Mouse (Mus musculus): ENCODE measurements around the gene Wdr5. TPM values are rescaled to one million over a fixed set of nuclear protein-coding genes. Genes with fewer than 3 reads are reported as not detected.

The Wdr5 gene
- polyA plus RNA-seq, 1 experiment: 46.9 TPM

- TF ChIP-seq CEBPB (IDR thresholded peaks at IDR 0.05; ENCODE audit: low read depth): no peak
- no peak for TF ChIP-seq USF1 (IDR thresholded peaks at IDR 0.05; ENCODE audit: low read depth)
- no peak for TF ChIP-seq MYOD1 (IDR thresholded peaks at IDR 0.05; ENCODE audit: control insufficient read depth, insufficient read length, low read depth)
- TF ChIP-seq MYOG (IDR thresholded peaks at IDR 0.05; ENCODE audit: control insufficient read depth, extremely low read depth, insufficient read length): no peak
- TF ChIP-seq FOSL1 (IDR thresholded peaks at IDR 0.05; ENCODE audit: insufficient read depth, low read length, poor library complexity, severe bottlenecking): no peak
- TF ChIP-seq MAX (IDR thresholded peaks at IDR 0.05): no peak
- no peak for TF ChIP-seq CTCF (IDR thresholded peaks at IDR 0.05; ENCODE audit: control insufficient read depth, insufficient read depth, insufficient read length)
- Histone ChIP-seq H3K79me2 (ENCODE audit: control insufficient read depth, insufficient read depth) (no peaks in the 10 kb centered on the region), H3K79me3 (ENCODE audit: low read depth) (no peaks in the 10 kb centered on the region), H3ac (ENCODE audit: control insufficient read depth, insufficient read length, low read depth) (no peak overlapping the region), H3K36me3 (ENCODE audit: control insufficient read depth, insufficient read depth) (no peaks in the 10 kb centered on the region), H3K4me3 (ENCODE audit: insufficient read depth, poor library complexity, severe bottlenecking) (no peak overlapping the region), H3K27me3 (ENCODE audit: control insufficient read depth, insufficient read depth, insufficient read length) (no peaks in the 10 kb centered on the region)
Observed at GRCm38 (mm10) chr2:27488362-27488761, 26.6 kb upstream of the Wdr5 start.

DNA sequence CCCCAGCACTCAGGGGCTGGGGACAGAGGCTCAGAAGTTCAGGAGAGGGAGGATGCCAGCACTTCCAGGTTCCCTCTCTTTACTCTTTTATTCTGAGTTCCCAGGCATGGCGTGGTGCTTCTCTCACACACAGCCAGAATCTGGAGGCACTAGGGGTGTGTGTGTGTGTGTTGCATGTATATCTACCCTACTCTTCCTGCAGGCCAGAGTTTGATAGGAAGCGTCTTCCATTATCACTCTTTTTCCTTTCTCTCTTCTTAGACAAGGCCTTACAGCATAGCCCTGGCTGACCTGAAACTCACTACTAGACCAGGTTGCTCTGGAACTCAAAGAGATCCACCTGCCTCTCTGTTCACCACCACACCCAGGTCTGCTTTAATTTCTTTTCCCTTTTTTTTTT, 24.0 kb upstream of the Wdr5 start:
- Histone ChIP-seq H3K79me3 (ENCODE audit: low read depth) (no peaks in the 10 kb centered on the region), H3K4me3 (ENCODE audit: insufficient read depth, poor library complexity, severe bottlenecking) (no peak overlapping the region), H3ac (ENCODE audit: control insufficient read depth, insufficient read length, low read depth) (no peak overlapping the region), H3K36me3 (ENCODE audit: control insufficient read depth, insufficient read depth) (no peaks in the 10 kb centered on the region), H3K27me3 (ENCODE audit: control insufficient read depth, insufficient read depth, insufficient read length) (no peaks in the 10 kb centered on the region), H3K79me2 (ENCODE audit: control insufficient read depth, insufficient read depth) (no peaks in the 10 kb centered on the region)
- no peak for TF ChIP-seq MYOG (IDR thresholded peaks at IDR 0.05; ENCODE audit: control insufficient read depth, extremely low read depth, insufficient read length)
- TF ChIP-seq MYOD1 (IDR thresholded peaks at IDR 0.05; ENCODE audit: control insufficient read depth, insufficient read length, low read depth): no peak
- TF ChIP-seq FOSL1 (IDR thresholded peaks at IDR 0.05; ENCODE audit: insufficient read depth, low read length, poor library complexity, severe bottlenecking): no peak

GRCm38 (mm10) chr2:27493971-27494370, 21.0 kb upstream of the Wdr5 start:
- Histone ChIP-seq H3K4me3 (ENCODE audit: insufficient read depth, poor library complexity, severe bottlenecking) (no peak overlapping the region), H3K79me2 (ENCODE audit: control insufficient read depth, insufficient read depth) (no peaks in the 10 kb centered on the region), H3K79me3 (ENCODE audit: low read depth) (no peaks in the 10 kb centered on the region), H3K27me3 (ENCODE audit: control insufficient read depth, insufficient read depth, insufficient read length) (no peaks in the 10 kb centered on the region), H3K36me3 (ENCODE audit: control insufficient read depth, insufficient read depth) (no peaks in the 10 kb centered on the region), H3ac (ENCODE audit: control insufficient read depth, insufficient read length, low read depth) (no peak overlapping the region)
- TF ChIP-seq USF1 (IDR thresholded peaks at IDR 0.05; ENCODE audit: low read depth): no peak
- no peak for TF ChIP-seq CEBPB (IDR thresholded peaks at IDR 0.05; ENCODE audit: low read depth)
- TF ChIP-seq FOSL1 (IDR thresholded peaks at IDR 0.05; ENCODE audit: insufficient read depth, low read length, poor library complexity, severe bottlenecking): no peak
- TF ChIP-seq MYOD1 (IDR thresholded peaks at IDR 0.05; ENCODE audit: control insufficient read depth, insufficient read length, low read depth): no peak
- TF ChIP-seq MAX (IDR thresholded peaks at IDR 0.05): no peak

DNA sequence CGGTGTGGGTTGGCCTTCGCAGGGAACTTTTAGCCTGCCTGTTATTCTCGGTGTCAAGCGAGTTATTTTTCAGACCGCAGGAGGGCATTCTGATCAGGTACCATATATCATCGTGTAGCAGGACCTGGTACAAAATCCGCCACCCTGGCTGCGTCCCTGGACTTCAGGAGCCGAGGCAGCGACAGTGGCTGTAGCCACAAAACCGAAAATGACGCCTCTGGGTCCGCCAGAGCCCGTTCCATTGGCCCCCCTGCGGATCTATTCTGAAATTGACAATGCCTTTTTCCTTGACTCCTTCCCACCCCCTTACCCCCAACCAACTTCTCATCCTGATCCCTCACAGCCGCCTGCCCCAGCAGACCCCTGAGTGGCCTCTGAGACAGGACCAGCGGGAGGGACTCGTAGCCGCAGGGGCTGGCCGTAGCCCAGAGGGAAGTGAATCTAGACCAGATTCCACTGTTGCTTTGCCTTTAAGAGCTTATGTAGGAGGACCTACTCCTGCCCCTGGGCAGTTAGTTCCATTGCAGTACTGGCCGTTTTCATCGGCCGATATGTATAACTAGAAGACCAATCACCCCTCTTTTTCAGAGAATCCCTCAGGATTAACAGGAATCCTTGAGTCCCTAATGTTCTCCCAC, 18.4 kb upstream of the Wdr5 start:
- Histone ChIP-seq H3K79me3 (ENCODE audit: low read depth) (no peaks in the 10 kb centered on the region), H3K27me3 (ENCODE audit: control insufficient read depth, insufficient read depth, insufficient read length) (no peaks in the 10 kb centered on the region), H3K4me3 (ENCODE audit: insufficient read depth, poor library complexity, severe bottlenecking) (no peak overlapping the region), H3ac (ENCODE audit: control insufficient read depth, insufficient read length, low read depth) (no peak overlapping the region), H3K36me3 (ENCODE audit: control insufficient read depth, insufficient read depth) (no peaks in the 10 kb centered on the region), H3K79me2 (ENCODE audit: control insufficient read depth, insufficient read depth) (no peaks in the 10 kb centered on the region)
- TF ChIP-seq MYOD1 (IDR thresholded peaks at IDR 0.05; ENCODE audit: control insufficient read depth, insufficient read length, low read depth): no peak
- TF ChIP-seq FOSL1 (IDR thresholded peaks at IDR 0.05; ENCODE audit: insufficient read depth, low read length, poor library complexity, severe bottlenecking): no peak
- TF ChIP-seq MAX (IDR thresholded peaks at IDR 0.05): no peak
- TF ChIP-seq CEBPB (IDR thresholded peaks at IDR 0.05; ENCODE audit: low read depth): no peak
- TF ChIP-seq CTCF (IDR thresholded peaks at IDR 0.05; ENCODE audit: control insufficient read depth, insufficient read depth, insufficient read length): no peak
- no peak for TF ChIP-seq USF1 (IDR thresholded peaks at IDR 0.05; ENCODE audit: low read depth)
- no peak for TF ChIP-seq MYOG (IDR thresholded peaks at IDR 0.05; ENCODE audit: control insufficient read depth, extremely low read depth, insufficient read length)

DNA sequence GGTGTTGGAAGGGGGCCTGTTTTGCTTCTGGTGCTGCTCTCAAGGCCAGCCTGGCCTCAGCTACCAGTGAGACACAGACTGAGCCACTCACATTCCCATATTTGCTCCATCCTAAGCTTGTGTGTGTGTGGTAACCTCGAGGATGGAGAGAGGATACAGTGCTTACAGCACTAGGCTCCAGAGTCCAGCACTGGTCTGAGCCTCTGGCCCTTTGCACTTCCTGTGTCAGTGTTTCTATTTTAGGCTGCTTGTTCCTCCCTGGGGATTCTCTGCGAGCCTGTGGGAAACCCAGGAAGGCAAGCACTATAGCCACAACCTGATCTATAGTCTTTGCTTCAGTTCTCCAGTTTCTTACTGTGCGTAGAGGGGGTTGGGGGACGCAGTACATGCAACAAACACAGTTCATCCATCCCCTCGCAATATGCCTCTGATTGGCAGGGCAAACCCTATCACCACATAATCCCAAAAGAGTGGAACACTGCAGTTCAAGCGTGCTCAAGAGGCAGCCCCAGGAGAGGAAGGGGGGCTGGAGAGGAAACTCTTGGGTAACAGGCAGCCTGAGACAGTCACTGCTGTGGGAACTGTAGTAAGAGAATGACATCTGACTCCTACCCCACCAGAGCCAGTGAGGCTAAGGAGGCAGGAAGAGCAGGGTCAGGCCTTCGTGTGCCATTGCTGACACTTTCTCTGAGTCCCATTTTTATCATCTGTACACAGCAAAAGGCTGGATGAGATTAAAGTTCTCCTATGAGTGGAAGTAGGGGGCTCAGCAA, 10.7 kb upstream of the Wdr5 start:
- TF ChIP-seq MAX (IDR thresholded peaks at IDR 0.05): no peak
- no peak for TF ChIP-seq MYOD1 (IDR thresholded peaks at IDR 0.05; ENCODE audit: control insufficient read depth, insufficient read length, low read depth)
- no peak for TF ChIP-seq MYOG (IDR thresholded peaks at IDR 0.05; ENCODE audit: control insufficient read depth, extremely low read depth, insufficient read length)
- no peak for TF ChIP-seq USF1 (IDR thresholded peaks at IDR 0.05; ENCODE audit: low read depth)
- no peak for TF ChIP-seq CEBPB (IDR thresholded peaks at IDR 0.05; ENCODE audit: low read depth)
- no peak for TF ChIP-seq CTCF (IDR thresholded peaks at IDR 0.05; ENCODE audit: control insufficient read depth, insufficient read depth, insufficient read length)
- no peak for TF ChIP-seq FOSL1 (IDR thresholded peaks at IDR 0.05; ENCODE audit: insufficient read depth, low read length, poor library complexity, severe bottlenecking)
- no peaks in the 10 kb centered on the region for H3K36me3 ChIP-seq (ENCODE audit: control insufficient read depth, insufficient read depth)
- H3K79me3 ChIP-seq (ENCODE audit: low read depth): no peaks in the 10 kb centered on the region
- H3K79me2 ChIP-seq (ENCODE audit: control insufficient read depth, insufficient read depth): no peaks in the 10 kb centered on the region
- no peak overlapping the region for H3K4me3 ChIP-seq (ENCODE audit: insufficient read depth, poor library complexity, severe bottlenecking)
- H3K27me3 ChIP-seq (ENCODE audit: control insufficient read depth, insufficient read depth, insufficient read length): no peaks in the 10 kb centered on the region
- H3ac ChIP-seq (ENCODE audit: control insufficient read depth, insufficient read length, low read depth): peak overlapping the region; percentile 9

Measured in C2C12 (cell line).